Mouse (Mus musculus) lung, embryonic 14.5 days (tissue): ENCODE data around the gene Gpr1. TPM values are rescaled to one million over a fixed set of nuclear protein-coding genes. Genes with fewer than 3 reads are reported as not detected.

Experiments used
- ATAC-seq: fragments of 200-750 bp; cut with Nextera tagmentation; 2 replicates; pipeline ENCODE4 v1.8.0; 2017; ENCODE audit warnings: mild to moderate bottlenecking, moderate TSS enrichment, moderate library complexity; ENCODE audit not compliant: insufficient read depth
- DNase-seq: peaks from one replicate; pipeline ENCODE4 v3.0.0-alpha.2; 2015
- H3K27ac ChIP-seq: fragments of 300-500 bp; sonication (generic); 2 replicates; pipeline ENCODE4 v1.5.1; 2014; ENCODE audit warnings: low read depth, mild to moderate bottlenecking, moderate library complexity
- H3K27me3 ChIP-seq: fragments of 300-500 bp; sonication (generic); 2 replicates; pipeline ENCODE4 v1.6.1; 2014; ENCODE audit warnings: low read length, control low read depth; ENCODE audit not compliant: insufficient read depth
- H3K36me3 ChIP-seq: fragments of 300-500 bp; sonication (generic); 2 replicates; pipeline ENCODE4 v1.6.1; 2014; ENCODE audit warnings: control low read depth; ENCODE audit not compliant: insufficient read depth
- H3K4me1 ChIP-seq: fragments of 300-500 bp; sonication (generic); 2 replicates; pipeline ENCODE4 v1.6.1; 2014; ENCODE audit warnings: antibody characterized with exemption, control low read depth; ENCODE audit not compliant: insufficient read depth
- H3K4me2 ChIP-seq: fragments of 300-500 bp; sonication (generic); 2 replicates; pipeline ENCODE4 v1.6.1; 2014; ENCODE audit warnings: mild to moderate bottlenecking
- H3K4me3 ChIP-seq: fragments of 300-500 bp; sonication (generic); 2 replicates; pipeline ENCODE4 v1.5.1; 2014; ENCODE audit warnings: low read depth, low read length
- H3K9ac ChIP-seq: fragments of 300-500 bp; sonication (generic); 2 replicates; pipeline ENCODE4 v1.6.1; 2014
- H3K9me3 ChIP-seq: fragments of 300-500 bp; sonication (generic); 2 replicates; pipeline ENCODE4 v1.6.1; 2016; ENCODE audit warnings: low read depth, low read length, control low read depth
- CTCF ChIP-seq: IDR thresholded peaks from 2 replicates; pipeline ENCODE4 v1.5.1; 2016; ENCODE audit warnings: antibody characterized with exemption, low read depth
- WGBS: fragments of 180-500 bp; shearing (Covaris S2); extraction: QIAGEN DNeasy Blood & Tissue Kit; methylation state at CpG from one replicate; pipeline ENCODE4 v1.1.7; 2014; 5-methylcytosine and 5-hydroxymethylcytosine counted together
- microRNA-seq: library from miRNA; unstranded; fragments of <30 nt; microRNA quantifications from one replicate; pipeline ENCODE4, GENCODE M21; 2016; ENCODE audit warnings: borderline number of aligned reads
- polyA plus RNA-seq: library from polyadenylated mRNA; unstranded; fragments of >200 nt; fragmentation: Nextera tagmentation; extraction: Ambion mirVana; gene quantifications from 2 replicates; pipeline ENCODE4 v1.2.1, GENCODE M21; 2014

Gpr1 gene
- polyA plus RNA-seq, 1 experiment from 2014 or later, result not detected

- Histone ChIP-seq H3K9me3 (no peaks in the 10 kb centered on the region), H3K27me3 (no peaks in the 10 kb centered on the region), H3K4me1 (no peaks in the 10 kb centered on the region), H3K27ac (no peak overlapping the region), H3K36me3 (peaks cover 24% of the 10 kb centered on the region; the same call in 1 of the 2 replicates), H3K9ac (no peak overlapping the region), H3K4me2 (no peak overlapping the region), H3K4me3 (no peak overlapping the region)
- no peak for ATAC-seq
- no peak for DNase-seq
- TF ChIP-seq CTCF, result no peak
- 85% methylated on average over 2 of the region's 2 CpGs for WGBS
Measured at GRCm38 (mm10) chr1:63137971-63138370, 76.4 kb downstream of the Gpr1 start.

- Histone ChIP-seq H3K9me3 (no peaks in the 10 kb centered on the region), H3K36me3 (0 out of 2 replicates have a peak, but pooled peaks cover 6% of the 10 kb centered on the region), H3K4me3 (no peak overlapping the region), H3K4me2 (no peak overlapping the region), H3K27ac (no peak overlapping the region), H3K27me3 (no peaks in the 10 kb centered on the region), H3K9ac (no peak overlapping the region), H3K4me1 (no peaks in the 10 kb centered on the region)
- WGBS, result 80% methylated on average over 3 of the region's 3 CpGs
- ATAC-seq, result no peak
- DNase-seq, result no peak
- TF ChIP-seq CTCF, result no peak
Measured at GRCm38 (mm10) chr1:63134530-63134929, 79.8 kb downstream of the Gpr1 start.

Small RNAs within 50 kb of the gene (microRNA-seq; reads per million reads assigned to microRNA genes)
- not detected for gene Gm24557
- not detected for gene Gm27512

Other genes starting within 250 kb of the Gpr1 start
- gene Ino80d, start 99.9 kb downstream of the Gpr1 start, polyA plus RNA-seq, result 15.1 and 15.4 TPM in 2 replicates
- 660 and 695 TPM in 2 replicates for gene Eef1b2, start 37.7 kb downstream of the Gpr1 start, polyA plus RNA-seq
- gene Ndufs1, start 37.7 kb downstream of the Gpr1 start, polyA plus RNA-seq, result 132 and 135 TPM in 2 replicates
- gene Zdbf2, start 58.7 kb upstream of the Gpr1 start, polyA plus RNA-seq, result 5.7 and 7.6 TPM in 2 replicates
- 1.2 and 1.3 TPM in 2 replicates for gene Adam23, start 231.3 kb upstream of the Gpr1 start, polyA plus RNA-seq